Mouse (Mus musculus): Measurements from ENCODE around the gene Dvl1. TPM values are rescaled to one million over a fixed set of nuclear protein-coding genes. Genes with fewer than 3 reads are reported as not detected.

Gene Dvl1
- polyA plus RNA-seq (2014; fragmentation: Nextera tagmentation; extraction: Ambion mirVana) = 11.3 and 17.8 TPM in 2 replicates

- ATAC-seq (ENCODE audit: insufficient read depth) = peak; percentile 93
Observed at GRCm38 (mm10) chr4:155846871-155847578, at the start of gene Dvl1. Dvl1 (plus strand) TSS chr4:155847402.

GRCm38 (mm10) chr4:155802075-155802474, 45.1 kb upstream of the Dvl1 start:
- ATAC-seq (ENCODE audit: insufficient read depth) (no peak), DNase-seq (no peak)
- H3K36me3 ChIP-seq (ENCODE audit: insufficient read depth) = peaks cover 18% of the 10 kb centered on the region
- 95% methylated on average over 1 of the region's 1 CpGs for WGBS
- no peak overlapping the region for H3K4me3 ChIP-seq (ENCODE audit: low read depth, low read length)
- H3K4me1 ChIP-seq (ENCODE audit: insufficient read depth) = peaks cover 6% of the 10 kb centered on the region
- no peak overlapping the region for H3K9ac ChIP-seq
- no peak overlapping the region for H3K4me2 ChIP-seq
- H3K9me3 ChIP-seq (ENCODE audit: low read depth, low read length) = no peaks in the 10 kb centered on the region
- H3K27ac ChIP-seq (ENCODE audit: low read depth) = no peak overlapping the region
- H3K27me3 ChIP-seq (ENCODE audit: insufficient read depth, low read length) = no peaks in the 10 kb centered on the region
- TF ChIP-seq CTCF (IDR thresholded peaks at IDR 0.05; ENCODE audit: low read depth) = no peak

More at GRCm38 (mm10) chr4:155846871-155847578, at the start of gene Dvl1:
- peak; percentile 96 for DNase-seq
- Histone ChIP-seq H3K9ac (peak within 1 kb of the TSS; percentile 83), H3K4me3 (ENCODE audit: low read depth, low read length) (peak within 1 kb of the TSS; percentile 87), H3K4me1 (ENCODE audit: insufficient read depth) (peaks cover 8% of the 10 kb centered on the region; the same call in 1 of the 2 replicates), H3K27me3 (ENCODE audit: insufficient read depth, low read length) (no peaks in the 10 kb centered on the region), H3K4me2 (peak within 1 kb of the TSS; percentile 96), H3K9me3 (ENCODE audit: low read depth, low read length) (no peaks in the 10 kb centered on the region), H3K36me3 (ENCODE audit: insufficient read depth) (peaks cover 25% of the 10 kb centered on the region; the same call in 1 of the 2 replicates), H3K27ac (ENCODE audit: low read depth) (peak within 1 kb of the TSS; percentile 51; the same call in 1 of the 2 replicates)
- no peak; the same call in 1 of the 2 replicates for TF ChIP-seq CTCF (IDR thresholded peaks at IDR 0.05; ENCODE audit: low read depth)
- 1% methylated on average over 52 of the region's 65 CpGs for WGBS

DNA sequence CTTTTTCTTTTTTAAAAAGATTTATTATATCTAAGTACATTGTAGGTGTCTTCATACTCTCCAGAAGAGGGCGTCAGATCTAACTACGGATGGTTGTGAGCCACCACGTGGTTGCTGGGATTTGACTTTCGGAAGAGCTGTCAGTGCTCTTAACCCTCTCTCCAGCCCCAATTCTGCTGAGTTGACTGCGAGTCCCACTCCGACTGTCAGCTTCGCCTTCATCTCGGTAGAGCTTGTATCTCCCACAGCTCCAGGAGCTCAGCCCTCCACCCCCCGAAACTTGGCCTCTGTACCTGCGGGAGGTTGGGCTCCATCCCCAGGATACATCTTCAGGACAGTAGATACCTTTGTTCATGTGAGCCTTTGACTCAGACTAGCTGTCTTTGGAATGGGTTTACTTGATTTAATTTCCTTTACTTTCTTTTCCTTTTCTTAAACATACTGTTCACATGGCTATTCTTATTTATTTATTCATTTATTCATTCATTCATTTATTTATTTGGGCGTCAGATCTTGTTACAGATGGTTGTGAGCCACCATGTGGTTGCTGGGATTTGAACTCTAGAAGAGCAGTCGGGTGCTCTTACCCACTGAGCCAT, 44.4 kb upstream of the Dvl1 start, which contains the start of gene Mrpl20:
Gene Mrpl20, plus strand, starts transcription at position 138 of the 599 bp plus-strand sequence.
- peak within 1 kb of the TSS; percentile 95 for H3K4me3 ChIP-seq (ENCODE audit: low read depth, low read length)
- WGBS = 6% methylated on average over 12 of the region's 12 CpGs
- H3K27me3 ChIP-seq (ENCODE audit: insufficient read depth, low read length) = no peaks in the 10 kb centered on the region
- DNase-seq (peak; percentile 64), ATAC-seq (ENCODE audit: insufficient read depth) (peak; percentile 47; the same call in 1 of the 2 replicates)
- no peaks in the 10 kb centered on the region for H3K9me3 ChIP-seq (ENCODE audit: low read depth, low read length)
- peak within 1 kb of the TSS; percentile 84 for H3K9ac ChIP-seq
- peak within 1 kb of the TSS; percentile 81 for H3K4me2 ChIP-seq
- peak; percentile 20; the same call in 1 of the 2 replicates for TF ChIP-seq CTCF (IDR thresholded peaks at IDR 0.05; ENCODE audit: low read depth)
- peaks cover 6% of the 10 kb centered on the region for H3K4me1 ChIP-seq (ENCODE audit: insufficient read depth)
- peak within 1 kb of the TSS; percentile 72; the same call in 1 of the 2 replicates for H3K27ac ChIP-seq (ENCODE audit: low read depth)
- peaks cover 26% of the 10 kb centered on the region for H3K36me3 ChIP-seq (ENCODE audit: insufficient read depth)

GRCm38 (mm10) chr4:155803340-155804041, 43.7 kb upstream of the Dvl1 start:
- Histone ChIP-seq H3K9me3 (ENCODE audit: low read depth, low read length) (no peaks in the 10 kb centered on the region), H3K4me2 (peak overlapping the region; percentile 81), H3K9ac (peak overlapping the region; percentile 84), H3K27ac (ENCODE audit: low read depth) (peak overlapping the region; percentile 72; the same call in 1 of the 2 replicates), H3K4me3 (ENCODE audit: low read depth, low read length) (peak overlapping the region; percentile 95), H3K4me1 (ENCODE audit: insufficient read depth) (peaks cover 6% of the 10 kb centered on the region), H3K27me3 (ENCODE audit: insufficient read depth, low read length) (no peaks in the 10 kb centered on the region), H3K36me3 (ENCODE audit: insufficient read depth) (peaks cover 33% of the 10 kb centered on the region)
- WGBS = under 1% methylated on average over 58 of the region's 58 CpGs
- ATAC-seq (ENCODE audit: insufficient read depth) = peak; percentile 99
- DNase-seq = peak; percentile 97
- no peak for TF ChIP-seq CTCF (IDR thresholded peaks at IDR 0.05; ENCODE audit: low read depth)

DNA sequence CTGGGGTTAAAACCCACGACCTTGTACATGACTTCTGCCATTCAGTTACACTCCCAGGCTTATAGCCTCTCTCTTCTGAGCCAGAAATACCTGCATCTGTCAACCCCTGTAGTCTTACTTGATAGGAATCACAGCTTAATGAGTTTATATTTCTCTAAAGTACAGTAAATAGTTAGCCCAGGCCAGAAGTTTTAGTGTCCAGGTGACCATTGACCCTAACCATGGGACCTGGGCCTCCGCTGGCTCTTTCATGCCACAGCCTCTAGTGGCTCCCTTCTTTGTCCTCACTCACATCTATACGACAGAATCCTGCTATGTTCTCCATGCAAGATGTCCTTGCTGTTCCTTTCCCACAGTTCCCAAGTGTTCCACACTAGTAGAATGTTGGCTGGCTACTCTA, 39.4 kb upstream of the Dvl1 start:
- TF ChIP-seq CTCF (IDR thresholded peaks at IDR 0.05; ENCODE audit: low read depth) = no peak
- no peak overlapping the region for H3K4me3 ChIP-seq (ENCODE audit: low read depth, low read length)
- no peak for ATAC-seq (ENCODE audit: insufficient read depth)
- H3K9me3 ChIP-seq (ENCODE audit: low read depth, low read length) = no peaks in the 10 kb centered on the region
- H3K4me1 ChIP-seq (ENCODE audit: insufficient read depth) = peaks cover 9% of the 10 kb centered on the region
- DNase-seq = no peak
- H3K27ac ChIP-seq (ENCODE audit: low read depth) = no peak overlapping the region
- no peak overlapping the region for H3K9ac ChIP-seq
- WGBS = 83% methylated on average over 3 of the region's 3 CpGs
- H3K4me2 ChIP-seq = no peak overlapping the region
- no peaks in the 10 kb centered on the region for H3K27me3 ChIP-seq (ENCODE audit: insufficient read depth, low read length)
- peaks cover 61% of the 10 kb centered on the region for H3K36me3 ChIP-seq (ENCODE audit: insufficient read depth)

DNA sequence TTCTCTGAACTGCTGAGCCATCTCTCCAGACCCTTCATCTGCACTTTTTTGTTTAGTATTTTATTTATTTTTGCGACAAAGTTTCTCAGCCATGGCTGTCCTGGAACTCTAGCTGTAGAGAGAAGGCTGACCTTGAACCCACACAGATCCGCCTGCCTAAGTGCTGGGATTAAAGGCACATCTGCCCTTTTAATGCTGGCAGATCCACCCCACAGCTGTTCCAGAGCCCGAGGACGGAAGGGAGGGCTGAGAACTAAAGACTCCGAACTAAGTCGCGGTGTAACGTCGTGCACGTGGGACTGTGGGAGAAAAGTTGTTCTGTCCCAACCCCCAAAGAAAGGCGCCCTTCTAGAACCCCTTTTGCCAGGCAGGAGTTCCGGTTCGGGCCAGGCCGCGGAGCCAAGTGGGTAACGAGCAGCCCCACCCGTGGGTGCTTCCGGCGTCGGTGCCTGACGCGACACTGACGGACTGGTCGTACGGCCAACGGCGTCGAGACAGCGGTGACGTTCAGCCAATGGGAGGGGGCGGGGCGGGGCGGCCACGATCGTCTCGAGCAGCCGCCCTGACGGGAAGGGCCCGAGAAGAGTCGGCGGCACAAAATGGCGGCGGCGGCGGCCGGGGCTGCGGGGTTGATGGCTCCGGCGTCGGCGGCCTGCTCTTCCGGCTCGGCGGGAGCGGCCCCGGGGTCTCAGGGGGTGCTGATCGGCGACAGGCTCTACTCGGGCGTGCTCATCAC, 35.1 kb upstream of the Dvl1 start, which contains the start of gene Ccnl2:
Gene Ccnl2, plus strand, starts transcription at position 561 of the 736 bp plus-strand sequence.
- Histone ChIP-seq H3K4me1 (ENCODE audit: insufficient read depth) (peaks cover 8% of the 10 kb centered on the region; the same call in 1 of the 2 replicates), H3K27ac (ENCODE audit: low read depth) (peak within 1 kb of the TSS; percentile 95), H3K27me3 (ENCODE audit: insufficient read depth, low read length) (no peaks in the 10 kb centered on the region), H3K9ac (peak within 1 kb of the TSS; percentile 100), H3K4me3 (ENCODE audit: low read depth, low read length) (peak within 1 kb of the TSS; percentile 100), H3K4me2 (peak within 1 kb of the TSS; percentile 77), H3K9me3 (ENCODE audit: low read depth, low read length) (no peaks in the 10 kb centered on the region), H3K36me3 (ENCODE audit: insufficient read depth) (peaks cover 79% of the 10 kb centered on the region)
- ATAC-seq (ENCODE audit: insufficient read depth) (peak; percentile 99), DNase-seq (peak; percentile 97)
- WGBS = under 1% methylated on average over 60 of the region's 60 CpGs
- TF ChIP-seq CTCF (IDR thresholded peaks at IDR 0.05; ENCODE audit: low read depth) = no peak

Measured in lung, embryonic 14.5 days (tissue).